Mouse (Mus musculus): ENCODE measurements around the gene Mex3d. TPM values are rescaled to one million over a fixed set of nuclear protein-coding genes. Genes with fewer than 3 reads are reported as not detected.
A peak's percentile ranks its signal among the peaks of the same experiment; 100 is the strongest.

Gene Mex3d
- polyA plus RNA-seq (2015; fragmentation: Nextera tagmentation; extraction: Ambion mirVana): 1.0 and 1.1 TPM in 2 replicates

- peak within 1 kb of the TSS; percentile 76 for H3K4me3 ChIP-seq (replicated peaks)
- H3K27ac ChIP-seq: peak within 1 kb of the TSS; percentile 75
- ATAC-seq (ENCODE audit: low read depth): peak; percentile 22; the same call in 1 of the 2 replicates
- H3K4me2 ChIP-seq: peak within 1 kb of the TSS; percentile 98
- peaks cover 63% of the 10 kb centered on the region for H3K4me1 ChIP-seq (replicated peaks)
- under 1% methylated on average over 33 of the region's 61 CpGs for WGBS (ENCODE audit: insufficient replicate concordance)
- peak within 1 kb of the TSS; percentile 82 for H3K9ac ChIP-seq
- no peaks in the 10 kb centered on the region for H3K9me3 ChIP-seq (replicated peaks)
- peaks cover 36% of the 10 kb centered on the region for H3K36me3 ChIP-seq
- H3K27me3 ChIP-seq: peaks cover 7% of the 10 kb centered on the region; the same call in 1 of the 2 replicates
- peak; percentile 70 for DNase-seq
Observed at GRCm38 (mm10) chr10:80387522-80387959, at the start of gene Mex3d. Gene Mex3d (minus strand): TSS chr10:80387659.

GRCm38 (mm10) chr10:80436276-80436675 lies 48.8 kb upstream of the Mex3d start:
- Histone ChIP-seq H3K9ac (peak overlapping the region; percentile 50), H3K27me3 (no peaks in the 10 kb centered on the region), H3K4me1 (replicated peaks) (peaks cover 55% of the 10 kb centered on the region), H3K9me3 (replicated peaks) (no peaks in the 10 kb centered on the region), H3K4me2 (peak overlapping the region; percentile 89), H3K36me3 (peaks cover under 1% of the 10 kb centered on the region; the same call in 1 of the 2 replicates), H3K4me3 (replicated peaks) (peak overlapping the region; percentile 20; the same call in 1 of the 2 replicates), H3K27ac (peak overlapping the region; percentile 95)
- peak; percentile 49 for DNase-seq
- no peak for ATAC-seq (ENCODE audit: low read depth)
- 19% methylated on average over 9 of the region's 9 CpGs for WGBS (ENCODE audit: insufficient replicate concordance)

- ATAC-seq (ENCODE audit: low read depth) (peak; percentile 50), DNase-seq (peak; percentile 60)
- Histone ChIP-seq H3K27ac (peak overlapping the region; percentile 95), H3K4me3 (replicated peaks) (peak overlapping the region; percentile 20; the same call in 1 of the 2 replicates), H3K9me3 (replicated peaks) (no peaks in the 10 kb centered on the region), H3K9ac (peak overlapping the region; percentile 50), H3K4me2 (peak overlapping the region; percentile 89), H3K36me3 (peaks cover 5% of the 10 kb centered on the region), H3K27me3 (no peaks in the 10 kb centered on the region), H3K4me1 (replicated peaks) (peaks cover 60% of the 10 kb centered on the region)
- WGBS (ENCODE audit: insufficient replicate concordance): 18% methylated on average over 7 of the region's 7 CpGs
Observed at GRCm38 (mm10) chr10:80435764-80436163, 48.3 kb upstream of the Mex3d start.

- Histone ChIP-seq H3K4me2 (peak overlapping the region; percentile 89), H3K4me3 (replicated peaks) (peak overlapping the region; percentile 100), H3K27ac (peak overlapping the region; percentile 95), H3K9me3 (replicated peaks) (no peaks in the 10 kb centered on the region), H3K4me1 (replicated peaks) (peaks cover 70% of the 10 kb centered on the region), H3K36me3 (peaks cover 15% of the 10 kb centered on the region), H3K9ac (peak overlapping the region; percentile 50), H3K27me3 (no peaks in the 10 kb centered on the region)
- DNase-seq (no peak), ATAC-seq (ENCODE audit: low read depth) (no peak)
- WGBS (ENCODE audit: insufficient replicate concordance): 74% methylated on average over 3 of the region's 3 CpGs
Observed at GRCm38 (mm10) chr10:80434823-80435222, 47.4 kb upstream of the Mex3d start.

- Histone ChIP-seq H3K9me3 (replicated peaks) (no peaks in the 10 kb centered on the region), H3K4me3 (replicated peaks) (peak overlapping the region; percentile 100), H3K27me3 (no peaks in the 10 kb centered on the region), H3K9ac (peak overlapping the region; percentile 50), H3K4me1 (replicated peaks) (peaks cover 75% of the 10 kb centered on the region), H3K4me2 (peak overlapping the region; percentile 89), H3K27ac (peak overlapping the region; percentile 95), H3K36me3 (peaks cover 21% of the 10 kb centered on the region)
- 6% methylated on average over 8 of the region's 8 CpGs for WGBS (ENCODE audit: insufficient replicate concordance)
- DNase-seq (no peak), ATAC-seq (ENCODE audit: low read depth) (peak; percentile 2; the same call in 1 of the 2 replicates)
Observed at GRCm38 (mm10) chr10:80434233-80434592, 46.8 kb upstream of the Mex3d start.

GRCm38 (mm10) chr10:80433513-80434232 lies 46.2 kb upstream of the Mex3d start, which contains the start of gene Tcf3:
Gene Tcf3 (minus strand): TSS chr10:80433647.
- Histone ChIP-seq H3K4me1 (replicated peaks) (peaks cover 76% of the 10 kb centered on the region), H3K4me3 (replicated peaks) (peak within 1 kb of the TSS; percentile 100), H3K27me3 (no peaks in the 10 kb centered on the region), H3K9me3 (replicated peaks) (no peaks in the 10 kb centered on the region), H3K27ac (peak within 1 kb of the TSS; percentile 95), H3K36me3 (peaks cover 26% of the 10 kb centered on the region), H3K9ac (peak within 1 kb of the TSS; percentile 100), H3K4me2 (peak within 1 kb of the TSS; percentile 89)
- WGBS (ENCODE audit: insufficient replicate concordance): under 1% methylated on average over 61 of the region's 61 CpGs
- DNase-seq (peak; percentile 94), ATAC-seq (ENCODE audit: low read depth) (peak; percentile 88)

- H3K9ac ChIP-seq: peak overlapping the region; percentile 100
- H3K36me3 ChIP-seq: peaks cover 33% of the 10 kb centered on the region
- DNase-seq (no peak), ATAC-seq (ENCODE audit: low read depth) (no peak)
- under 1% methylated on average over 58 of the region's 60 CpGs for WGBS (ENCODE audit: insufficient replicate concordance)
- no peaks in the 10 kb centered on the region for H3K27me3 ChIP-seq
- H3K4me3 ChIP-seq (replicated peaks): peak overlapping the region; percentile 100
- peaks cover 72% of the 10 kb centered on the region for H3K4me1 ChIP-seq (replicated peaks)
- H3K4me2 ChIP-seq: peak overlapping the region; percentile 89
- H3K9me3 ChIP-seq (replicated peaks): no peaks in the 10 kb centered on the region
- H3K27ac ChIP-seq: peak overlapping the region; percentile 95
Observed at GRCm38 (mm10) chr10:80432936-80433512, 45.6 kb upstream of the Mex3d start.

GRCm38 (mm10) chr10:80432387-80432785 lies 44.9 kb upstream of the Mex3d start:
- H3K4me1 ChIP-seq (replicated peaks): peaks cover 68% of the 10 kb centered on the region

GRCm38 (mm10) chr10:80431570-80432386 lies 44.3 kb upstream of the Mex3d start:
- no peaks in the 10 kb centered on the region for H3K9me3 ChIP-seq (replicated peaks)
- 34% methylated on average over 16 of the region's 16 CpGs for WGBS (ENCODE audit: insufficient replicate concordance)
- DNase-seq (no peak), ATAC-seq (ENCODE audit: low read depth) (no peak)
- no peaks in the 10 kb centered on the region for H3K27me3 ChIP-seq
- H3K4me2 ChIP-seq: peak overlapping the region; percentile 89
- H3K27ac ChIP-seq: peak overlapping the region; percentile 95
- peaks cover 45% of the 10 kb centered on the region for H3K36me3 ChIP-seq
- peak overlapping the region; percentile 100 for H3K4me3 ChIP-seq (replicated peaks)
- peaks cover 64% of the 10 kb centered on the region for H3K4me1 ChIP-seq (replicated peaks)
- peak overlapping the region; percentile 100 for H3K9ac ChIP-seq

More at GRCm38 (mm10) chr10:80432387-80432785, 44.9 kb upstream of the Mex3d start:
- Histone ChIP-seq H3K9me3 (replicated peaks) (no peaks in the 10 kb centered on the region), H3K27ac (peak overlapping the region; percentile 95), H3K9ac (peak overlapping the region; percentile 100), H3K4me2 (peak overlapping the region; percentile 89), H3K4me3 (replicated peaks) (peak overlapping the region; percentile 100), H3K27me3 (no peaks in the 10 kb centered on the region), H3K36me3 (peaks cover 39% of the 10 kb centered on the region)
- DNase-seq (no peak), ATAC-seq (ENCODE audit: low read depth) (no peak)
- WGBS (ENCODE audit: insufficient replicate concordance): 4% methylated on average over 4 of the region's 4 CpGs

GRCm38 (mm10) chr10:80430375-80430980 lies 43.0 kb upstream of the Mex3d start:
- ATAC-seq (ENCODE audit: low read depth) (no peak), DNase-seq (no peak)
- H3K4me2 ChIP-seq: no peak overlapping the region
- peaks cover 51% of the 10 kb centered on the region for H3K4me1 ChIP-seq (replicated peaks)
- H3K9me3 ChIP-seq (replicated peaks): peaks cover under 1% of the 10 kb centered on the region; the same call in 1 of the 2 replicates
- H3K27me3 ChIP-seq: no peaks in the 10 kb centered on the region
- H3K27ac ChIP-seq: peak overlapping the region; percentile 95
- H3K36me3 ChIP-seq: peaks cover 58% of the 10 kb centered on the region
- 68% methylated on average over 8 of the region's 8 CpGs for WGBS (ENCODE audit: insufficient replicate concordance)
- 0 out of 2 replicates have a peak overlapping the region, but pooled peaks have one; percentile 100 for H3K4me3 ChIP-seq (replicated peaks)
- H3K9ac ChIP-seq: peak overlapping the region; percentile 100; the same call in 1 of the 2 replicates

All from liver, embryonic 13.5 days (tissue).